Mouse (Mus musculus) gastrocnemius, postnatal 14 days (tissue): ENCODE measurements at regions not wholly inside any gene's neighbourhood (a gene's known extent, or its start where the extent isn't known, plus 50 kb on each side); places are given as distances from the start of the nearest gene placed in this dataset.

Experiments used
- DNase-seq: peaks from one replicate; pipeline ENCODE4 v3.0.0; 2021; ENCODE audit warnings: mixed read lengths
- intact Hi-C: fragments of 180-260 bp; cut with DNase I; formaldehyde crosslinking; loops from one replicate; pipeline ENCODE4 v1.15.1; 2025; ENCODE audit warnings: low total_unique reads

DNA sequence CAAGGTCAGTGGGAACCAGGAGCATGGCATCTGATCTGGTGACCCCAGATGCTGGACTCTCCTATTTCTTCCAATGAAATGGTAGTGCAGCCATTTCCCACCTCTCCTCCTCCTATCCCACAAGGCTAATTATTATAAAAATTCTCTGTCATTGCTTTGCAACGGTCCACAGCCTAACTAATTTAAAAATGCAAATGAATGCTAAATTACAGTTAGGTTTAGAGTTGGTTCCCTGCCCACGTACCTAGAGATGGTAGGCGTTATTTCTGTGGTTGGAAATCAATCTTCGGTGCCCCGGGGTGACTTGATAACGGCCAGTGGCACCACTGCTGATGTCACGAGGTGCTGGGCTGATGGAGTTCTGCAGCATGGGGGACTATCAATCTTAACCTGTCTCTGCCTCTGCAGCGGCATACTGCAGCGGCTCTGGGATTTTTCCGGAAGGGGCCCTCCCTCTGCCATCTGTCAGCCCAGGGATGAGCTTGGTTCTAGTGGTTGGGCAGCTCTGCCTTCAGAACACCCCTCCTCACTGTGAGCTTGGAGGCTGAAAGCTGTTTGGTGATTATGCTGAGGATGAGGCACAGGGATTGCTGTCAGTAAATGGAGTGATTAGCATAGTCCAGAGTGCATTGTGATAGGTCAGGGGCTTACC lies 66.5 kb downstream of the Nmur2 start:
- no peak for DNase-seq
- intact Hi-C loops = no loop called here

DNA sequence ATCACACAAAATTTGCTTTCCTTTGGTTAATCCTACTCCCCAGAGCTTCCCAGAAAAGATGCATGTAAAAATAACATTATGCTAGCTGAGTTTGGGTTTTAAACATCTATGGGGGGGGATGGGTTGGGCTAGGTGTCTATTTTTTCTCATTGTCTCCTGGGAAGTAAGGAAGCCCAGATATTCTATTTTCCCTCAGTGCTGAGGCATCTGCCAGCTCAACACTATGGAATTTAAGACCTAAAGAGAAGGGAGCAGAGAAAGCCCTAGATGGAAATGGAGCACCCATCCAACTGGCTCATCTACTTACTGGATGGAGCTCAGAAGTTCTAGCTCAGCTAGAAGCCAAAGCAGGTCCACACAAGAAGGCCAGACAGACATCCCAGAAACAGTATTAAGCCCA lies 74.2 kb downstream of the Nmur2 start:
- intact Hi-C loops = no loop called here
- DNase-seq = no peak

DNA sequence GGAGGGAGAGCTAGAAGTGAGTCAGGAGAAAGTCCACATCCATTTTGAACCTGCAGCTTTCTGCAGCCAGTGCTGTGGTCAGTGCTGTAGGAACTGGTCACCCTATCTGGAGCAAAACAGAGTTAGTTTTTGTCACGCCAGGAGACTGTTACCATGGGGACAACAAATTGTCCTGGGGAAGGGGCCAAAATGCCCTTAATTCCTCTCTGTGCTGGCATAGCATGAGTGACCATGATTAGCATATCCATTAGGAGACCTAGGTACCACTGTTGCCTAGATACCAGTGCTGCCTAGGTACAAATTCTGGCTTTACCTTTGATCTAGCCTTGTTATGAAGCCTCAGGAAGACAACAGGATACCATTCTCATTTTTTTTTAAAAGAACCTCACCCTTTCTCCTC lies 82.4 kb downstream of the Nmur2 start:
- intact Hi-C loops = no loop called here

DNA sequence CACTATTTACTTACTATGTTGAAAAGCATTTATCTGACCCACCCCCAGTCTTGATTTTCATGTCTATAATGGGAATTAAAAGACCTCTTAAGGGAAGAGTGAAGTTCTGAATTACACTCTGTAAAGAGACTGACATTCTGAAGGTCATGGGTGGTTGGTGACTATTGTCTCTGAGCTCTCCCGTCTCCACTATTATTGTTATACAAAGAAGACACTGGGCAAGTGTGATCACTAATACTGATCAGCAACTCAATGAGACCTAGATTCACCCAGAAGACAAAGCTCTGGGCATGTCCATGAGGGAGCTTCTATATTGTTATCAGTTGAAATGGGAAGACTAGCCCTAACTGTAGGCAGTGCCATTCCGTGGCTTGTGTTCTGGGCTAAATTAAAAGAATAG lies 83.5 kb downstream of the Nmur2 start:
- DNase-seq = no peak
- intact Hi-C loops = no loop called here

More for the DNA sequence above, 82.4 kb downstream of the Nmur2 start:
- no peak for DNase-seq

DNA sequence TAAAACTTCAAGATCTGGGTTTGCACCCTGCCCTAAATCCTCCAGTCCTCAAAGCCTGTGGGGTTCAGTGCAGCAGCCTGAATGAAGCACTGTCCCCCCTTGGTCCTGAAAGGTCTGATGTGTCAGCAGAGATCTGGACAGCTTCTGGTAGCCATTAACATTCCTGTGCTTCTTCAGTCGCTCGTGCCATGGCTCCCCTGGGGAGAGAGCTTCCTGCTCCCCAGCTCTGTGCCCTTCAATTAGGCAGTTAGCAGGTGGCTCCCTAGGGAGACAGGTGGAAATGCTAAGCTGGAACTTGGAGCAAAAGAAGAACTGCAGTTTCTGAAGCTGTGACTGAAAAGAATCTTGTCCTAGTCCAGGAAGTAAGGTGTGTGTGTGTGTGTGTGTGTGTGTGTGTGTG lies 87.1 kb downstream of the Nmur2 start:
- intact Hi-C loops = no loop called here

DNA sequence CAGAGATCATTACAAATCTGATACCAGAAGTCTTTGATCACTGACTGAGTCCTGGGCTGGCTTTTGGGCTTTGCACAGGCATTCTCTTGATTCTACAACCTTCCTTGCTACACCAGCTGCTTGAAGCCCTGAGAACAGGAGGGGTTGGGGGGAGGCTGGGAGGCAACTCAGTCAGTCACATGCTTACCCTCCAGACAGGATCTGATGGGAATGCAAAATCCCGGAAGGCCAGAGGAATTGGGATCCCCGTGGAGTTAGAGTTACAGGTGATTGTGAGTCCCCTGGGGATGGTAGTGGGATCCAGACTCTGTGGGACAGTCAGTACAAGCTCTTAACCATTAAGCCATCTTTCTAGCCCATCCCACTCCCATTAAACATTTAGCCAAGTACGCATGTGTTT lies 91.2 kb downstream of the Nmur2 start:
- intact Hi-C loops = no loop called here
- DNase-seq = no peak

More for the DNA sequence above, 87.1 kb downstream of the Nmur2 start:
- no peak for DNase-seq

DNA sequence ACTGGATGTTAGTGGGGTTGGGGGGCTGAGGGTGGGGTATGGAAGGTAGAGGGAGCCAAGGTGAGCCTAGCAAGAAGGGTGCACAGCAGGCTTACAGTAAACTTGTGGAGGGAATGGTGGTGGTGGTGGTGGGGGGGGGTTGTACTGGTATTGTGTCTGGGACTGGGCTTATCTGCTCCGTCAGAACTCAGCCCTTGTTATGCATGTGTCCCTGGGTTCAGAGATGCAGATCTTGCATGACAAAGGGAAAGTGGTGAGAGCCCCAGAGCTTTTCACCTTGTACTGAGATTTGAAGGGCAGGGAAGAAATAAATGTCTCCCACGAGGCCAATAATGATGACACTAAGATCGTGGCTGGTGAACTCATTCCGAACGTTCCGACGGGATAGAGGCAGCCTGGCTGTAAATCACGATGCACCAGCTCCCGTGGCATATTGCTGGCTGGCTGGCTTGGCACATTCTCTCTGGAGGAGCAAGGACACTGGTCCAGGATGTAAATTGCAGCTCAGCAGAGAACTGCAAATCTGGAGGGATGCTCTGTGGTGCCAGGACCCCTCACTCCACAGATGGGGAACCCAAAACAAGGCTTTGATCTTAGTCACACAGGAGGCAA lies 94.1 kb downstream of the Nmur2 start:
- no peak for DNase-seq
- intact Hi-C loops = no loop called here

DNA sequence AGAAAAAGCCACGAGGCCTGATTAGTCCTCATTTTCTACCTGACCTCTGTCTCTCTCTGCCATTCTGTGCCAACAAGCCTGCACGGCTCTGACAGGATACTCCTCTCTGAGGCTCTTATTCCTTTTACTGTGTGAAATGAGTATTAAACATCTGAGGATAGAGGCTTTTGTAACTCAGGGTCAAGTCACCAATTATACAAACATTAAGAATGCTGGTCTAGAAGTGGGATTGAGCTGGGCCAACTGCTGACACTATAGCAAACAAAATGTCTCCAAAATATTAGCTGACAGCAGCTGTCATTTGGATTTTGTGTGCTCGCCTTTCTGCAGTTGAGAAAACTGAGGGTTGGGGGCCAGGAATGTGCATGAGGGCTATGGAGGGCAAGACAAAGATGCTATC lies 94.8 kb downstream of the Nmur2 start:
- intact Hi-C loops = no loop called here
- no peak for DNase-seq

DNA sequence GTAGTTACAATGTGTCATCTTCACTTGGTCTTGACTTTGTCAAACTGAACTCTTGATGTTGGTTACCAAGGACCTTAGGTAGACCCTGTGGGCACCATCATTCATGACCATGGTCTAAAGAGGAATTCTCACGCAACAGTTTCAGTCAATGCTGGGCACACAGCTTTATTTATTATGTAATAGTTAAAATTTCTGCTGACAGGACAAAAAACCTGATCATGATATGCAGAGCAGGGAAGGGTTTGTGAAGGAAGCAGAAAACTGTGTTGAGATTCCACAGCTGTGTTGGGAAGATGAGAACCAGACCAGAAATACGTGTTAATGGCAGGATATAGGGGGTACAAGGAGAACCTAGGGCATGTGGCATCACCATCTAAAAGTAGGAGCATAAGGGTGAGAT lies 100.8 kb downstream of the Nmur2 start:
- DNase-seq = no peak
- intact Hi-C loops = no loop called here

DNA sequence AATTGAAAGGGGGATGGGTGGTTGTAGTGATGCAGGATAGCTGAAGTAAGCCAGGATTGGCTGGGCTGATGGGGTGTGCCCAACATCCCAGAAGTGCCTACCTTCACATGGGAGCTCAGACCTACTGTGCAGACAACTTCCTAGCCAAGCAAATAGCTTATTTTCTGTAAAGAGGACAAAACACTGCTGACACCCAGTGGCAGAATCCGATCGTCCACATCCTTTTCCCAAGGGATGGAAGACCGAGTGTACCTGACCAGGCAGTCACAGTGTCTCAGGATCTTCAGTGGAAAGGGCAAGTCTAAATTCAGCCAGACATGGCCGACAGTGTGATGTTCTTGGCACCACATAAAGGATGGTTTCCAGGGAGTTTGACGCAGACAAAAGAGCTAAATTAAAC lies 114.4 kb downstream of the Nmur2 start:
- no peak for DNase-seq
- intact Hi-C loops = no loop called here

DNA sequence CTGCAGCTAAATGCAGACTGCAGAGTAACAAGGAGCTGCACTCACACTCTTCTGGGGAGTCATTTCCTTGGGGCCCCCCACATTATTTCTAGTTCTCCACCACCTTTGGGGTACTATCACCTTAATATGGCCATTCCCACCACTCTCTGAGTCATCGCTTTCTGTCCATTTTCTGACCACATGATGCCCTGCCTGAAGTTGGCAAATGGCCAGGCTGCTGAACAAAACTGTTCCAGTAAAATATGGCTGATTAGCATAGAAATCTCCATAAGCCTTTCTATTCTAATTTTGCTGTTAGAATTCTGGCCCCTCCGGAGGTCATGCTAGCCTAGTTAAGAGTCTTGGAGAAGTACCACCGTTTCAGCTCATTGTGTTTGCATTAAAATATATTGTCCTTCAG lies 121.7 kb downstream of the Nmur2 start:
- intact Hi-C loops = no loop called here
- no peak for DNase-seq

DNA sequence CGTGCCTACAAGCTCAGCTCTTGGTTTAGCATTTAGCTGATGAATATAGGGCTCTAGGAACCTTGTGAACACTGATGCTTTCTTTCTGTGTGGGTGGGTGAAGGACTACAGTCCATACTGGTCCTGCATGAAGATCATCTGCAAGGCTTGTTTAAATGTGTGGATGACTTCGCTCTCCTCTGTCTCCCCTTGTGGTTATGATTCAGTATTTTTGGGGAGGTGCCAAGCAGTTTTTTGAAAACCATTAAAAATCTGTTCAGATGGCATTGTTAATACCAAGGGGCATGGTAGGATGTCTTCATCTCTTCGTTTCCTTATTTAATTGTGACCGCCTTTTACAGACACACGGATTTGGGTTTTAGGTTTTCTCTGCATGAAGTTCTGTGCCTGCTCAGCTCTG lies 122.4 kb downstream of the Nmur2 start:
- intact Hi-C loops = no loop called here
- DNase-seq = no peak

DNA sequence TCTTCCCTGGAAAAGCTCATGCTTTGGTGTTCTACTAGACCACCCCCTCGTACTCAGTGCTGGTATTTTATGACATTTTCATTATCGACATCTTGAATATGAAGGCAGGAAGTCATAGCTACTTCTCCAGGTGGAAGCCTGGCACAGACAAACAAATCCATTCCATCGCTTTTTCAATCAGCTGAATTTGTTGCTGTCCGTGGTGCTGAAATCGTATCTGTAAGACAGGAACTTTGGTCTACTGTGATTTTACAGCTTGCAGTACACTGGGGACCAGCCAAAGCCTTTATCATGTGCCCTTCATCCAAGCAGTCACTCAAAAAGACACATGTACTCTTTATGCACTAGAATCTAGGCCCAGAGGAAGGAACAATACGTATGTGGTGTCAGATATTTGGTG lies 143.3 kb downstream of the Nmur2 start:
- DNase-seq = no peak
- intact Hi-C loops = no loop called here

DNA sequence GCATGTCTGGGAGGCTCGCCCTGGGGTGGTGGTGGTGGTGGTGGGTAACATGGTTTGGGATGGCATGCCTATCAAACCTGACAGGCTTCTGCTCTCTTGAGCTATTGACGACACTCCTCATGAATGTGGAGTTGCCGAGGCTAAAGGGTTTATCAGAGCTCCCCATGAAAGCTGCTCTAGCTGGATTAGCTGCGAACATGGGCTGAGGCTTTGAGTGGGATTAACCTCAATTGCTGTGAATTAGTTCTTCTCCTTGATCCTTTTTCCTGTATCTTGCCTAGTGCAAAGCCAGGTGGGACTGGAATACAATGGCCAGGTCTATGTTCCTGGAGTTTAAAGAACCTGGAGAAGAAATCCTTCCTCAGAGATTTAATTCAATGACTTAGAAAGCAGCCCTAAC lies 150.6 kb downstream of the Nmur2 start:
- intact Hi-C loops = no loop called here
- no peak for DNase-seq

DNA sequence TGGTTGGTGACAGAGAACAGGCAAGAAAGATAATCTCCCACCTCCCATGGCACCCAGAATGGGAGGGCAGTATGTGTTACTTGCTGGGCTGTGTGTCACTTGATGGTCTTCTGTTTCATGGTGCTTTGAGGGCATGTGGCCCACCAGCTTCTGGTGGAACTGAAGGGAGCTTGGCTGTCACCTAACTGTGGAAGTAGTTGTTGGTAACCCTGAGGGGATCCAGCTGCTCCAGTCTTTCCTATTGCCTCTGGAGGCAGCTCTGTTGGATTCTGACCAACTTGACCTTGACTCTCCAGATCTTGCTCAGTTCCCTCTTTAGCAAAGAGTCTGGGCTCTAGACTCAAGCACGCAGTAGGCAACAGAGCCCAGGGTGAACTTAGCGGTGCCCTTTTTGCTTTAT lies 162.2 kb downstream of the Nmur2 start:
- no peak for DNase-seq
- intact Hi-C loops = no loop called here

DNA sequence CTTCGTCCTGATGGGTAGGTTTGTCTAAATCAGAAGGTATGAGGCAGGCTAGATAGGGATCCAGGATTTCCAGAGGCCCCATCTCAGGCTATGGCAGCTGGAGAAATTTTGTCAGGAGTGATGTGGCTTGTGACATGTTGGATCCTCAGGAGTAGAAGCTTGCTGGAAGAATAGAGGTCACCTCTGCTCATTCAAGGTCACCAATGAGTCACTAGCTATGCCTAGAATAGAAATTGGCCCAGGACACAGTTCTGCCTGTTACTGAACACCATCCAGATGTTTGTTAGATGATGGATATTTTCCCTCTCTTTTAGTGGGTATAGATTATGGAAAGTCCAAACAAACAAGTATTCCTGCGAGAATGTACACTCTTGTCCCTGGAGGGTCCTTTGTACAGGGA lies 173.7 kb downstream of the Nmur2 start:
- no peak for DNase-seq
- intact Hi-C loops = no loop called here

DNA sequence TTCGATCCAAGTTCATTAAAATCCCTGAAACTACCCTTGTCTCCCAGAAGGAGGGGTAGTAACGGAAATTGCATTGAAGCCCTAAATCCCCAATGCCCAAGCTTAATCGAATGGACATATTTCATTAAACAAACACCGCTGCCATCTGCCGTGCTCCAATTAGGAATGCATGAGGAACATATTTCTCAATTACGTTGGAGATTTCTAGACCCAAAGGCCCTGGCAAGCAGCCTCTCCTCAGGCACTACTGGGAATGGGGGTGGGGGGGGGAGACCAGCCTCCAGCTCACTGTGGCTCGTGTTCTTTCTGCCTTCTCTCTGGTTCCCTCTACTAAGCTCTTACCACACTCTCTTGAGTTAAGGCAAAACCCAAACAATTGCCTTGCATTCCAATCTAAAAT lies 181.6 kb downstream of the Nmur2 start:
- intact Hi-C loops = no loop called here
- DNase-seq = no peak

DNA sequence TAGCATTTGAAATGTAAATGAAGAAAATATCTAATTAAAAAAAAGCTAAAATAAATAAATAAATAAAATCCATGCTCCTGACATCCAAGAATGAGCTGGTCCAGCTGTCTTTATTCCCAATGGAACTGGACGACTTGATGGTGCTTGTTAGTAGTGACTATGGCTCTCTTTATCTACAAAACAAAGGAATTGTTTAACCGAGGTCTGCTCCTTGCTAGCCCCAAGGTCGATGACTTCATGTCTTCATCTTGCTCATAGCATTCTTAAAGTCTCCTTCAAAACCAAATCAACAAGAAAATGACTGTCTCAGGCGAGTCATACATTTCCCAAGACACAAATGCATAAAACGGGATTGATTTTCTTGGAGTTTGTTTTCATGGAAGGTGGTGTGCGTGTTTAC lies 212.5 kb upstream of the Glra1 start:
- intact Hi-C loops = no loop called here
- DNase-seq = no peak

DNA sequence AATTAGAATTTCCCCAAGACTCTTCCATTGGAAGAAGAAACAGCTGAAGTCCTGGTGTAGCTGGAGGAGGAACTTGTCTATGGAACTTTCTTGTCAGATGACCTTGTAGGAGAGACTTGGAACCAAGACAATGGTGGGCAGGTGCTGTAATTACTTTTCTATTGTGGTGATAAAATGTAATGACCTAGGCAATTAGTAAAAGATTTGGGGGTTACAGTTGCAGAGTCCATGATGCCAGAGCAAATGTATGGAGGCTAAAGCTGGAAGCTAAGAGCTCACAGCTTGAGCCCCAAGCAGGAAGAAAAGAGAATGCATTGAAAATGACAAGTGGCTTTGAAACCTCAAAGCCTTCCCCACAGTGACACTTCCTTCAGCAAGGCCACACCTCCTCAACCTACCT lies 208.6 kb upstream of the Glra1 start:
- DNase-seq = no peak

DNA sequence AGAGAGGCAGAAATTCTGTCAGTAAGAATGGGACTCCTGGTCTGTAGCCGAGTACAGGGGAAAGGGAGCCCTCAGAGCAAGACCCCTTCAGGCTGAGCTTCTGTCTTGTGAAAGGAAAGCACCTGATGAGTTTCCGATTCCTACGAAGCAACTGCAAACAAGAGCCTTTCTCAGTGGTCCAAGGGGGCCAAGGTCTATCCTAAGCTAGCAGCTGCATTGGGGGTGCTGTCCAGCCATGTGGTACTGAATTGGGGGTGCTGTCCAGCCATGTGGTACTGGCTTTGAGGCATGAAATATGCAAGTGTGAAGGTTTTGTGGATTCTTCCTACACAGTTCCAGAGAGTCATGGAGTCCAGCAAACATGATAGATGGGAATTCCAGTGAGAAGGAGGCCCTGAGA lies 202.7 kb upstream of the Glra1 start:
- no peak for DNase-seq
- intact Hi-C loops = loop anchor here (10.0 kb wide), 1 partner anchor 954 kb away; no protein-coding TSS in a partner anchor

More for the DNA sequence above, 208.6 kb upstream of the Glra1 start:
- intact Hi-C loops = loop anchor here (10.0 kb wide), 1 partner anchor 948 kb away; no protein-coding TSS in a partner anchor

DNA sequence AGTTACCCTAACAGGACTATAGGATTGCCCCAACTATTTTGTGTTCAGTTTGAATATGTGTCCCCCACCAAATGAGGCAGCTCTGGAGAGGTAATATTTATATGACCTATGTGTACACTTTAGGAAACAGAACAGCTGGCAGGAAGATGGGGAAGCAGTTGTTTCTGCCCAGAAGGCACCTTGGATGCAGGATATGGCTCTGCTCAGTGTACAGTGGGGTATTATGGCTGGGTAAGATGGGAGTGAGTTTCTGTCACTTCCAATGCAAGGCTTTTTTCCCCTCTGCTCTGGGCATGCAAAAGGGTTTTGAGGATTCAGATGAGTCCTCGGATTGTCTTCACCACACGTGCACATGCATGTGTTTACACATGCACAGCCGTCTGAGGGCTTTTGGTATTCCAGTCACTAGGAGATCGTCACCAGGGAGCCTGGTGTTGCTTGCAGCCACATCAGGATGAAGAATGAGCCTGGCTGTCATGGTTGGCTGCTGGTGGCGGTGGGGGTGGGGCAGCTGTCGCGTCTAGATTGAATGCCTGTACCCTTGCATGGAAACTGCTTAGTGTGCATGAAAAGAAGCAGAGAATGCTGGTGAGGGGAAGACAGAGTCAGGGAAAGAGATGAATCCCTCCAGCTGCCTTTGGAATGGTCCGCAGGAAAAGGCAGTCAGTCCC lies 183.3 kb upstream of the Glra1 start:
- intact Hi-C loops = no loop called here
- DNase-seq = no peak
